Mouse (Mus musculus): ENCODE data around the gene Olfr33. TPM values are rescaled to one million over a fixed set of nuclear protein-coding genes. Genes with fewer than 3 reads are reported as not detected.
A peak's percentile ranks its signal among the peaks of the same experiment; 100 is the strongest.

Olfr33 gene
- not detected for total RNA-seq (2021)
- polyA plus RNA-seq (2012; rRNA removed), result 0.11 TPM in 1 of 2 replicates, not detected in the other
- long read RNA-seq, result 0 reads

DNA sequence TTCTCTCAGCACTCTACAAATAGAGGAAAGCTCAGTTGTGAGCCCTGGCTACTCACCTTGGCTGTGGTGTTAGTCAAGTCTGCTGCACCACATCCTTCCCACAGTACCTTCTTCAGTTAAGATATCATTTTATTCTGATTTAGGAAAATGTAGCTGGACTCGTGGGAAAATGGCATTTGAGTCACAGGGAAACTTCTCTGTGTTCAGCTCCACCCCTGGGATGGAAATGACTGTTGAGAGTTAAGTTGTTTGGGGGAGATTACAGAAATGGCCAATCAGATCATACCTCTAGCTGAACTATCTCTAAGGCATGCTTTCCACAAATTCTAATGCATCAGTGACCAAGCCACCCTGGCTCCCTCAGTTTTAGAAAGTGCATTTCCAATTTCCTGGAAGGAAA is at the start of gene Olfr33:
TSS of gene Olfr33 (minus strand) at position 101 of the 400 bp plus-strand sequence.
- DNase-seq, result no peak

DNA sequence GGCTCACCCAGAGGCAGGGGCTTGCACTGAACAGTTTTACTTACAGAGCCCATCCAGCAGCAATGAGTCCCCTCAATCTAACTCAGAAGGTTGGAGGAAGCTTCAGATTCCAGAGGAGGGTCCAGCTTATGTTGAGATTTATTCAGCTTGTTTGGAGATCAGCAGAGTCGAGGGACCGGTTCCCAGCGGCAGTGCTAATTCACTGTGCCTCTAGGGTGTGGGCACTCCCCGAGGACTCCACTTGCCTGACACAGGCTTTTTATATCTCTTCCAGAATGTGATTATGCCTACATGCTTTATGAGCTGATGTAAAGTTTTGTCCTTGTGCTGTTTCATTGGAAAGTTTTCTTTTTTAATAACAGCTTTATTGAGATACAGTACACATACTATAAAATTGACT is 40.4 kb upstream of the Olfr33 start, which contains the start of the genes Olfr560 and Olfr78:
TSS of gene Olfr560 (minus strand) at position 101 of the 400 bp plus-strand sequence.
TSS of gene Olfr78 (minus strand) at position 206 of the 400 bp plus-strand sequence.
- DNase-seq, result no peak

DNA sequence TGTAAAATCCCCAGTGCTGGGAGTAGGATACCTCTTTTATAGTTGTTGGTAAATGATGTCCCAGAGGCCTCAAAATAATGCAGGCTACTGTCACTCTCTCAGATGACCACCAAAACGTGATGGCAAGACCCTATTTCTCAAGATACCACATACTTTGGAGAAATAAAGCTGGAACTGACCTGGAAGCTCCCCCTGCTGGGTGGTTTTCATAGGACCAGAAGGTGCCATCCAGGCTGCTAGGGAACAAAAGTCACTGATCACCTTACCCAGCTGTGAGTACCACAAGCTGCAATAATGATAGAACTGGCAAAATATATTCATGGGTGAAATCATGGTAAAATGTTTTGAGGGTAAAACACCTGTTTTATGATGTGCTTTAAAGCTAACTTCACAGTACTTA is 33.2 kb upstream of the Olfr33 start:
- DNase-seq, result no peak

DNA sequence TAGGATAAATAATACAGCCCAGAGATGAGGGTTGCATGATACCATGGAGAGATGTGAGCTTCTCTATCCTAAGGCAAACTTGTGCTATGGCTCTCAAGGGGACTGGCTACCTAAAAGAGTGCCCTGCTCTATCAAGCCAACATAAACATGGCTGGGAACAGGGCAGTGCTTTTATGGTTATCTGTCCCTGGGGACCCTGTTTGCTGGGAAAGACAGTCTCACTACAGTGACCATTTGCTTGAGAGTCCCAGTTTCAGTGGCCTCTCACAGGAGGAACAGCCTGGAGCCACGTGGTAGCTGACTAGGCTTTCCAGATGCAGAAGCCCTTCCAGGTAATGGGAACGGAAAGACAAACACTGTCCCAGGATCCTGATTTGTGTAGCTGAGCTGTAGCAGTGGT is 18.8 kb upstream of the Olfr33 start:
- no peak for DNase-seq

DNA sequence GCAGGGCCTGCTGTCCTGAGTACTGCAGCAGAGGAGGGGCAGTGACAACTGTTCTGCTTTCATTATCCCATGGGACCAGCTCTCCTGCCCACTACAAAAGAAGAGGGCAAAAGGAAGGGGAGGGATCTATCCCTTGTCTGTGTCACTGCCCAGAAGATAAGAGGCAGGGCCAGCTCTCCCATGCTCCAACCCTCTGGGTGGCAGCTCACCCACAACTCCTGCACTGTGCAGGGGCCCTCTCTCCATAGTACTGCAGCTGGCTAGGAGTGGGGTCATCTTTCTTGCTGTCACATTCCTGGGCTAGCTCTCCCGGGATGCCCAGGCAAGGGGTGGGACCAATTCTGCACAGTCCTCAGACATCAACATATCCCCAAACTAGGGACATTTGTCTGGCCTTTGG is 14.9 kb upstream of the Olfr33 start:
- no peak for DNase-seq

DNA sequence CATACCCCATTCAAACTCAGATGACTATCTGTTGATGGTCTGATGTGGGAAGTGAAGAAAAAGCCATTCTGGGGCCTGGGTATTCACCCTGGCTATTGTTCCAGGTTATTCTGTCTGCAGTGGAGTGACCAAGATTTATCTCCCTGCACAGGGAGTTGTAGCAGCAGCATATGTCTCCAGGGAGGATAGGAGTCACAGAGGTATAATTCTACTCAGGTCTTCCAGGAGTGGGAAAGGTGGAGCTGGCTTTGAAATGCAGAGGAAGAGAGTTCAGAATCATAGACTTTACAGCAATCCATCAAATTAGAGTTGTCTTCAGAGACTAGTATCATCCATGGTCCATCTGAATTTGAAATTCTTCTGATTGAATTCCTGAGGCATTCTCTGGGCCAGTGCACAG is 8.5 kb upstream of the Olfr33 start, which contains the start of gene Olfr559:
TSS of gene Olfr559 (minus strand) at position 101 of the 400 bp plus-strand sequence.
- DNase-seq, result no peak

DNA sequence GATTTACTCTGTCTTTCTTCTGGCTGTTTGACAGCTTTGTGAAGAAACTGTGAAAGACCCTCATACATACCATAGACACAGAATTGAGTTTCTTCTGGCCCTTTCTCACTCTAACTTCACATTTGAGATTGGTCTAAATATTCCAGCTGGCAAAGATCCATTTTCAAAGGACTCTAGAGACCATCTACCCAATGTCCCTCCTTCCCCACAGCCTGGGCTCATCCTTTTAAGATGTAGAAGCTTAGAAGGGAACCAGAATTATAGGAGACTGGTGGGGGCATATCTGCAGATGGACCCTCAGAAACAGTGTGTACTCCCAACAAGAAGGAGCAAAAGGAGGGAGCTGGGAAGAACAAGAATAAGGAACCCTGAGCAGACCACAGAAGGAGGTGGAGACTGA is 17.0 kb downstream of the Olfr33 start, which contains the start of gene Olfr558:
TSS of gene Olfr558 (plus strand) at position 301 of the 400 bp plus-strand sequence.
- DNase-seq, result no peak

DNA sequence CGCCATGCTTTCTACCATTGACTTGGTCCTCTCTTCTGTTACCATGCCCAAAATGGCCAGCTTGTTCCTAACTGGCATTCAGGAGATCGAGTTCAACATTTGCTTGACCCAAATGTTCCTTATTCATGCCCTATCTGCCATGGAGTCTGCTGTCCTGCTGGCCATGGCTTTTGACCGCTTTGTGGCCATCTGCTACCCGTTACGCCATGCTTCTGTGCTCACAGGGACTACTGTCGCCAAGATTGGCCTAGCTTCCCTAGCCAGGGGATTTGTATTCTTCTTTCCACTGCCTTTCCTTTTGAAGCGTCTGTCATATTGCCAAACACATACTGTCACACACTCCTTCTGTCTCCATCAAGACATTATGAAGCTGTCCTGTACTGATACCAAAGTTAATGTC is 20.4 kb downstream of the Olfr33 start:
- no peak for DNase-seq

DNA sequence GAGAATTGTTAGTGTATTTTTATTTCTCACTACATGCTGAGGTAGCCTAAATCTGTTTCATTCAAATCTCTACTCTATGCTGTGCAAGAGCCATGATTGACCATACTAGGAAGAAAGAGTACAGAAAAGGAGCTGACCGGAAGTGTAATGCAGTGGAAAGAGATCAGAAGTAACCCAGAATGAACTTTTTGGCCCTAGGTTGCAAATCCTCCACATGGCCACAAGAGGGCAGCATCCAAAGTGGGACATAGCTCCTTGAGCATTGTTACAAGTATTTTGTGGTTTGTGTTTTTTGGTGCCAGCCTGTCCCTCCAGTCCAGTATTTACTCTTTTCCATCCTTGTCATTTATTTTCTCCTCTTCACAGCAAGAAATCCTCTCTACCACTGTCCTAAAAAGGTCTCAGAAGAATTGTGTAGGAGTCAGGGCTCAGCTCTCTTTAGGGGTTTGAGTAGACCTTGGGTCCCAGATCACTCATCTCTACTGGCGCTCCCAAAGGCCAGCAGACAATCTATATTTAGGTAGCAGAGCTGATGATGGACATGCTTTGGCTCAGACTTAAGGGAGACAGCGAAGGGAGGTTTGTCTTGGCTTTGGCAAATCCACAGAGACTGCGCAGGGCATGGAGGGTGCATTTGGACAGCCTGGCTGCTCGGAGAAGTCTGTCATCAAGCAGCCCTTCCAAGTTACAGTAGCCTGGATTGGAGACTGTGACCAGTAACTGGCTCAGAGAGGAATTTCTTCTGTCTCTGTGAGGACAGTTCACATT is 23.3 kb downstream of the Olfr33 start, which contains the start of gene Olfr557:
TSS of gene Olfr557 (plus strand) at position 553 of the 768 bp plus-strand sequence.
- peak; percentile 29 for DNase-seq

DNA sequence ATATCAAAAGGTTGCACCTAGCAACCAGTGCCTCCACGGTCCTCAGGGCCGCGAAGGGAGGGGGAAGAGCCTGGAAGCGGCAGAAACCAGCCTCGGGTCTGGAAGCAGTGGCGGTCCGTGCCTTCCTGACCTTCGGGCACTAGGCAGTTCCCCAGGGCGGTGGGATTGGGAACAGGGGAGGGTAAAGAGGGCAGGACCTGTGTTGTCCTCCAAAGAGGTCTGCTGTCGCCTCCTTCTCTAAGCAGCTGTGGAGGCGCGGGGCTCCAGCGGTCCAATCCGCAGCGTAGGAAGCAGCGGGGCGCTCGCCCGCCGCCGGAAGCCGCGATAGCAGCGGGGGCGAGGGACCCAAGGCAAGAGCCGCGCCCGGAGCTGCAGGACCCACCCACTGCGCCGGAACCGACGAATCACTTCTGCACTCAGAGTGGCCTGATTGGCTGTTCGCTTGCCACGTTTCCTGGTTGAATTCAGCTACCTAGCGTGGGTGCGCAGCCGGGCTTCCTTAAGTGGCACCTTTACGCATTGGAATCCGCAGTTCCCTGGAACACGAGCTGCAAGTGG is 31.8 kb downstream of the Olfr33 start, which contains the start of gene Trim68:
TSS of gene Trim68 (minus strand) at position 384 of the 558 bp plus-strand sequence.
- DNase-seq, result peak; percentile 95

DNA sequence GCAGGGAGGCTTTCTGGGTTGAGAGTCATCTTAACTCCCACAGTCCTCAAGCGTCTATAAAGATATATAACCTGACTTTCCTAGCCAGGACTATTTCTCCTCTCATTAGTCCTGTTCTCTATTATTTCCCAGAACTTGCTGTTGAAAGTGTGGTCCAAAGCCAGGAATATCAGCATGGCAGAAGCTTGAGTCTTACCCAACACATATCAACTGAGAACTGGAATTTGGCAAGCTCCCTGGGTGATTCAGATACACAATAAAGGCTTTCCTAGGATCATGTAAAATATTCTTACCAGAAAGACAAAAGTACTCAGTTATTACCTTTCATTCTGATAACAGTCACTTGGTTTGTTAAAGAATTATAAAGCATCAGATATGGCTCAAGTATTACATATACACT is 37.0 kb downstream of the Olfr33 start:
- DNase-seq, result no peak

DNA sequence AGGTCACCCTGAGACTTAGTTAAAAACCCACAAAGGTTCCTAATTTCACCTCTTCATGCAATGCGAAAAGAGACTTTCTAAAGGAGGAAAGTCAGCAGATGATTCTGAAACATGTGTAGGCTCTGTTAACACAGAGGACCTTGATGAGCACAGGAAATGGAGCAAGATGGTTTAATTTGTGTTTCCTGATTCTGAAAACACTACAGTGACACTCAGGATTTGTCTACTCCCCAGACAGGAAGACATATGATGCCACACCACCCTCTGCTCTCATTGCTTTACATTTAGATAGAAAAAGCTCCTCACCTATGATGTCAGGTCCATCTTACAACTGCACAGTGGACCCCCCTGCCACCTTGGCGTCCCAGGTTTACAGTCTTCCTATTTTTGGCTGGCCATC is 42.6 kb downstream of the Olfr33 start:
- no peak for DNase-seq

DNA sequence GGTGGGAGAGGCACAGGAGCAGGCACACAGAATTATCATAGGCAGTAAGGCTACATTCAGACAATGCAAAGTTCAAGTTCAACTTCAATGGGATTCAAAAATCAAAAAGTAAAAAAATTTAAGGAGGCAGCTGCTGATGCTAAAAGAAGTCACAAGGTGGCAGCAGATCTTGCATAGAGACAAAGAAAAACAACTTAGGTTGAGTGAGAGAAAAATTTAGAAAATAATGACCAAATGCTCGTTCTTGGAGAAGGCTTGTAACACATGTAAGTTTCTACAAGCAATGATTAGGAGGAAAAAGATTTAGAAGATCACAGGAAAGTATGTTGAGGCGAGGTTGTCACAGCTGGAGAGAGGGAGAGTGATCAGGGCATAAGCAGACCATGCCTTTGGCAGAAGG is 53.5 kb downstream of the Olfr33 start:
- DNase-seq, result no peak

DNA sequence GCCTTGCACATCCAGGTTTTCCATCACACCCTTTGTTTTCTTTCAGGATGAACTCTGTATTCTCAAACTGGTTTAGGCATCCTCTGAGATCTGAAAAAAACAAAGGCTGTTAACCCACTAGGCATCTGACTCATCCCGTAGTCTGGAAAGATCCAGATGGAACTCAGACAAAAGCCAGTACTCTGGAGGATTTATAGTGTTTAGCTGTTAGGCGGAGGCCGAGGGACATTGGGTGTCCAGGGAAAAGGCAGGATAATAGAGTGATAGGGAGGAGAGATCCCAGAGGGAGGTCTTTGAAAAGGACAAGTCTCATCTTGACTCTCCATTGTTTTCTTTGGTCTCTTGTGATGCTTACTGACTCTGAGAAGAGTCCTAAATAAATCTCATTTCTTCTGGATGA is 54.3 kb downstream of the Olfr33 start, which contains the start of gene Olfr556:
TSS of gene Olfr556 (plus strand) at position 301 of the 400 bp plus-strand sequence.
- DNase-seq, result no peak

Other genes with a start within 250 kb of the Olfr33 start
Only the 30 nearest of the 32 such genes appear.
- gene Olfr543, start 237.4 kb downstream of the Olfr33 start, total RNA-seq (2021), result not detected
- gene Olfr543, start 237.4 kb downstream of the Olfr33 start, polyA plus RNA-seq (2012; rRNA removed), result not detected in 2 replicates
- gene Olfr544, start 230.8 kb downstream of the Olfr33 start, total RNA-seq (2021), result not detected
- not detected in 2 replicates for gene Olfr544, start 230.8 kb downstream of the Olfr33 start, polyA plus RNA-seq (2012; rRNA removed)
- gene Olfr545, start 219.5 kb downstream of the Olfr33 start, total RNA-seq (2021), result not detected
- not detected in 2 replicates for gene Olfr545, start 219.5 kb downstream of the Olfr33 start, polyA plus RNA-seq (2012; rRNA removed)
- gene Olfr547, start 184.3 kb downstream of the Olfr33 start, total RNA-seq (2021), result not detected
- gene Olfr547, start 184.3 kb downstream of the Olfr33 start, polyA plus RNA-seq (2012; rRNA removed), result not detected in 2 replicates
- gene Olfr548-ps1, start 178.2 kb downstream of the Olfr33 start, total RNA-seq (2021), result not detected
- not detected in 2 replicates for gene Olfr548-ps1, start 178.2 kb downstream of the Olfr33 start, polyA plus RNA-seq (2012; rRNA removed)
- gene Olfr549, start 169.2 kb downstream of the Olfr33 start, total RNA-seq (2021), result not detected
- not detected in 2 replicates for gene Olfr549, start 169.2 kb downstream of the Olfr33 start, polyA plus RNA-seq (2012; rRNA removed)
- gene Trim21, start 153.6 kb downstream of the Olfr33 start, total RNA-seq (2021), result 10 to 100 TPM; 11.7 to 16.0 TPM
- 2.4 and 3.2 TPM in 2 replicates for gene Trim21, start 153.6 kb downstream of the Olfr33 start, polyA plus RNA-seq (2012; rRNA removed)
- gene Olfr550, start 147.6 kb downstream of the Olfr33 start, total RNA-seq (2021), result not detected
- gene Olfr550, start 147.6 kb downstream of the Olfr33 start, polyA plus RNA-seq (2012; rRNA removed), result not detected in 2 replicates
- gene Olfr551, start 127.2 kb downstream of the Olfr33 start, total RNA-seq (2021), result not detected
- not detected in 2 replicates for gene Olfr551, start 127.2 kb downstream of the Olfr33 start, polyA plus RNA-seq (2012; rRNA removed)
- gene Olfr552, start 121.3 kb downstream of the Olfr33 start, total RNA-seq (2021), result under 1 TPM in 1 of 2 experiments, not detected in 1; 0.14 TPM
- not detected in 2 replicates for gene Olfr552, start 121.3 kb downstream of the Olfr33 start, polyA plus RNA-seq (2012; rRNA removed)
- gene Olfr553, start 100.9 kb downstream of the Olfr33 start, total RNA-seq (2021), result not detected
- gene Olfr553, start 100.9 kb downstream of the Olfr33 start, polyA plus RNA-seq (2012; rRNA removed), result not detected in 2 replicates
- not detected for gene Olfr554, start 80.6 kb downstream of the Olfr33 start, total RNA-seq (2021)
- gene Olfr554, start 80.6 kb downstream of the Olfr33 start, polyA plus RNA-seq (2012; rRNA removed), result not detected in 2 replicates
- gene Olfr555, start 60.2 kb downstream of the Olfr33 start, total RNA-seq (2021), result not detected
- gene Olfr555, start 60.2 kb downstream of the Olfr33 start, polyA plus RNA-seq (2012; rRNA removed), result not detected in 2 replicates
- gene Olfr556, start 54.2 kb downstream of the Olfr33 start, total RNA-seq (2021), result not detected
- gene Olfr556, start 54.2 kb downstream of the Olfr33 start, polyA plus RNA-seq (2012; rRNA removed), result not detected in 2 replicates
- 1 to 10 TPM; 6.9 to 8.4 TPM for gene Trim68, start 31.7 kb downstream of the Olfr33 start, total RNA-seq (2021)
- 9.4 and 10.1 TPM in 2 replicates for gene Trim68, start 31.7 kb downstream of the Olfr33 start, polyA plus RNA-seq (2012; rRNA removed)
- not detected for gene Olfr557, start 23.2 kb downstream of the Olfr33 start, total RNA-seq (2021)
- gene Olfr557, start 23.2 kb downstream of the Olfr33 start, polyA plus RNA-seq (2012; rRNA removed), result 0.03 TPM in 1 of 2 replicates, not detected in the other
- under 1 TPM; 0.26 to 0.31 TPM for gene Olfr558, start 16.9 kb downstream of the Olfr33 start, total RNA-seq (2021)
- 0.38 and 0.51 TPM in 2 replicates for gene Olfr558, start 16.9 kb downstream of the Olfr33 start, polyA plus RNA-seq (2012; rRNA removed)
- gene Olfr559, start 8.4 kb upstream of the Olfr33 start, total RNA-seq (2021), result not detected
- not detected in 2 replicates for gene Olfr559, start 8.4 kb upstream of the Olfr33 start, polyA plus RNA-seq (2012; rRNA removed)
- not detected for gene Olfr560, start 40.3 kb upstream of the Olfr33 start, total RNA-seq (2021)
- not detected in 2 replicates for gene Olfr560, start 40.3 kb upstream of the Olfr33 start, polyA plus RNA-seq (2012; rRNA removed)
- gene Olfr78, start 40.4 kb upstream of the Olfr33 start, total RNA-seq (2021), result under 1 TPM in 1 of 2 experiments, not detected in 1; 0.24 TPM
- 0.19 and 0.46 TPM in 2 replicates for gene Olfr78, start 40.4 kb upstream of the Olfr33 start, polyA plus RNA-seq (2012; rRNA removed)
- not detected for gene Olfr561, start 52.2 kb upstream of the Olfr33 start, total RNA-seq (2021)
- not detected in 2 replicates for gene Olfr561, start 52.2 kb upstream of the Olfr33 start, polyA plus RNA-seq (2012; rRNA removed)
- not detected for gene Olfr564, start 84.4 kb upstream of the Olfr33 start, total RNA-seq (2021)
- not detected in 2 replicates for gene Olfr564, start 84.4 kb upstream of the Olfr33 start, polyA plus RNA-seq (2012; rRNA removed)
- not detected for gene Olfr566, start 139.7 kb upstream of the Olfr33 start, total RNA-seq (2021)
- gene Olfr566, start 139.7 kb upstream of the Olfr33 start, polyA plus RNA-seq (2012; rRNA removed), result not detected in 2 replicates
- gene Olfr568, start 158.1 kb upstream of the Olfr33 start, total RNA-seq (2021), result not detected
- not detected in 2 replicates for gene Olfr568, start 158.1 kb upstream of the Olfr33 start, polyA plus RNA-seq (2012; rRNA removed)
- gene Olfr569, start 171.8 kb upstream of the Olfr33 start, total RNA-seq (2021), result not detected
- gene Olfr569, start 171.8 kb upstream of the Olfr33 start, polyA plus RNA-seq (2012; rRNA removed), result not detected in 2 replicates
- gene Olfr570, start 175.5 kb upstream of the Olfr33 start, total RNA-seq (2021), result not detected
- not detected in 2 replicates for gene Olfr570, start 175.5 kb upstream of the Olfr33 start, polyA plus RNA-seq (2012; rRNA removed)
- gene Olfr571, start 198.5 kb upstream of the Olfr33 start, total RNA-seq (2021), result not detected
- not detected in 2 replicates for gene Olfr571, start 198.5 kb upstream of the Olfr33 start, polyA plus RNA-seq (2012; rRNA removed)
- not detected for gene Olfr572, start 205.3 kb upstream of the Olfr33 start, total RNA-seq (2021)
- gene Olfr572, start 205.3 kb upstream of the Olfr33 start, polyA plus RNA-seq (2012; rRNA removed), result not detected in 2 replicates
- gene Olfr573-ps1, start 223.5 kb upstream of the Olfr33 start, total RNA-seq (2021), result not detected
- gene Olfr573-ps1, start 223.5 kb upstream of the Olfr33 start, polyA plus RNA-seq (2012; rRNA removed), result not detected in 2 replicates
- not detected for gene Olfr574, start 229.4 kb upstream of the Olfr33 start, total RNA-seq (2021)
- gene Olfr574, start 229.4 kb upstream of the Olfr33 start, polyA plus RNA-seq (2012; rRNA removed), result not detected in 2 replicates

All from adrenal gland, adult 2 months (tissue).